Mouse (Mus musculus): ENCODE data around the gene Arap2. TPM values are rescaled to one million over a fixed set of nuclear protein-coding genes. Genes with fewer than 3 reads are reported as not detected.
A peak's percentile ranks its signal among the peaks of the same experiment; 100 is the strongest.
"Not testable (repeated sequence)": the region's sequence is repeated elsewhere in the genome, so short reads cannot be mapped to it uniquely, and the experiment has no call there.

Arap2 gene
- total RNA-seq, 2 experiments from 2014 or later: 8.7 to 9.2 TPM

- no peak for DNase-seq
Observed at GRCm38 (mm10) chr5:62748168-62748567, 17.8 kb downstream of the Arap2 start.

GRCm38 (mm10) chr5:62743220-62743922 is 22.6 kb downstream of the Arap2 start:
- DNase-seq: no peak
- intact Hi-C loops (cut with DNase I): no loop called here

More at GRCm38 (mm10) chr5:62748168-62748567, 17.8 kb downstream of the Arap2 start:
- intact Hi-C loops (cut with DNase I): no loop called here

- intact Hi-C loops (cut with DNase I): no loop called here
- no peak for DNase-seq
Observed at GRCm38 (mm10) chr5:62739451-62740415, 26.2 kb downstream of the Arap2 start.

- DNase-seq: not testable (repeated sequence)
Observed at GRCm38 (mm10) chr5:62730573-62730972, 35.4 kb downstream of the Arap2 start.

GRCm38 (mm10) chr5:62725551-62725950 is 40.4 kb downstream of the Arap2 start:
- no peak for DNase-seq
- intact Hi-C loops (cut with DNase I): no loop called here

More at GRCm38 (mm10) chr5:62730573-62730972, 35.4 kb downstream of the Arap2 start:
- intact Hi-C loops (cut with DNase I): not testable (repeated sequence)

GRCm38 (mm10) chr5:62723261-62724105 is 42.5 kb downstream of the Arap2 start:
- DNase-seq: no peak
- intact Hi-C loops (cut with DNase I): no loop called here

- intact Hi-C loops (cut with DNase I): loop anchor here (10.0 kb wide), 1 partner anchor 48 kb away; the partner anchor contains the start of gene Arap2
Observed at GRCm38 (mm10) chr5:62716468-62716867, 49.5 kb downstream of the Arap2 start.

GRCm38 (mm10) chr5:62715977-62716376 is 50.0 kb downstream of the Arap2 start:
- intact Hi-C loops (cut with DNase I): loop anchor here (10.0 kb wide), 1 partner anchor 49 kb away; the partner anchor contains the start of gene Arap2
- DNase-seq: no peak

More at GRCm38 (mm10) chr5:62716468-62716867, 49.5 kb downstream of the Arap2 start:
- no peak for DNase-seq

GRCm38 (mm10) chr5:62715436-62715835 is 50.5 kb downstream of the Arap2 start:
- intact Hi-C loops (cut with DNase I): loop anchor here (10.0 kb wide), 1 partner anchor 49 kb away; the partner anchor contains the start of gene Arap2
- DNase-seq: no peak

GRCm38 (mm10) chr5:62710955-62711354 is 55.0 kb downstream of the Arap2 start:
- DNase-seq: no peak
- intact Hi-C loops (cut with DNase I): loop anchor here (10.0 kb wide), 1 partner anchor 54 kb away; the partner anchor contains the start of gene Arap2

- intact Hi-C loops (cut with DNase I): no loop called here
Observed at GRCm38 (mm10) chr5:62706900-62707299, 59.1 kb downstream of the Arap2 start.

GRCm38 (mm10) chr5:62689965-62690364 is 76.0 kb downstream of the Arap2 start:
- no peak for DNase-seq
- intact Hi-C loops (cut with DNase I): no loop called here

More at GRCm38 (mm10) chr5:62706900-62707299, 59.1 kb downstream of the Arap2 start:
- DNase-seq: peak; percentile 9

- no peak for DNase-seq
- intact Hi-C loops (cut with DNase I): no loop called here
Observed at GRCm38 (mm10) chr5:62683751-62684150, 82.2 kb downstream of the Arap2 start.

- DNase-seq: no peak
- intact Hi-C loops (cut with DNase I): no loop called here
Observed at GRCm38 (mm10) chr5:62683207-62683606, 82.8 kb downstream of the Arap2 start.

- DNase-seq: no peak
- intact Hi-C loops (cut with DNase I): no loop called here
Observed at GRCm38 (mm10) chr5:62677390-62677789, 88.6 kb downstream of the Arap2 start.

- DNase-seq: no peak
- intact Hi-C loops (cut with DNase I): no loop called here
Observed at GRCm38 (mm10) chr5:62672736-62673436, 93.1 kb downstream of the Arap2 start.

GRCm38 (mm10) chr5:62665329-62665728 is 100.6 kb downstream of the Arap2 start:
- intact Hi-C loops (cut with DNase I): no loop called here
- DNase-seq: no peak

- DNase-seq: no peak
- intact Hi-C loops (cut with DNase I): no loop called here
Observed at GRCm38 (mm10) chr5:62664847-62665246, 101.1 kb downstream of the Arap2 start.

- no peak for DNase-seq
- intact Hi-C loops (cut with DNase I): no loop called here
Observed at GRCm38 (mm10) chr5:62663206-62663605, 102.8 kb downstream of the Arap2 start.

Measured in heart, postnatal 14 days (tissue).